Mouse (Mus musculus) layer of hippocampus, adult 18-20 months (tissue): ENCODE results near the gene Cir1. TPM values are rescaled to one million over a fixed set of nuclear protein-coding genes. Genes with fewer than 3 reads are reported as not detected.

Experiments
- DNase-seq, 2 experiments: peaks; one replicate each; pipeline ENCODE4 v3.0.0; 2022; ENCODE audit warnings: low spot score in 2 of 2
- long read RNA-seq: library from polyadenylated mRNA; stranded (forward); transcript quantifications from one replicate; pipeline ENCODE4 v2.0.0, GENCODE M21; 2021
- total RNA-seq, 2 experiments: library from RNA; stranded (reverse); gene quantifications; 2 replicates each; pipeline ENCODE4 v1.2.3; 2021

Cir1 gene
- total RNA-seq: 10 to 100 TPM; 31.0 to 31.4 TPM
- long read RNA-seq, partial matches to known transcripts: 1 of 15 reads
- long read RNA-seq, other reads (novel, unspliced or antisense): 14 of 15 reads

- peak; percentile 91 to 96 for DNase-seq
These were observed at the start of gene Cir1, which contains the start of gene Scrn3 for GRCm38 (mm10) chr2:73312152-73313116. Cir1 (minus strand) TSS chr2:73312701. Scrn3 (plus strand) TSS chr2:73312601.

- no peak for DNase-seq
These were observed 48.0 kb upstream of the Cir1 start for GRCm38 (mm10) chr2:73360536-73360935.

GRCm38 (mm10) chr2:73359941-73360340 lies 47.4 kb upstream of the Cir1 start:
- no peak for DNase-seq

- DNase-seq: no peak
These were observed 44.5 kb upstream of the Cir1 start for GRCm38 (mm10) chr2:73357004-73357403.

GRCm38 (mm10) chr2:73351927-73352374 lies 39.5 kb upstream of the Cir1 start:
- DNase-seq: peak; percentile 64 to 85

GRCm38 (mm10) chr2:73351496-73351895 lies 39.0 kb upstream of the Cir1 start:
- DNase-seq: peak; percentile 29 to 68

GRCm38 (mm10) chr2:73348221-73348620 lies 35.7 kb upstream of the Cir1 start:
- no peak for DNase-seq

- DNase-seq: no peak
These were observed 35.3 kb upstream of the Cir1 start for GRCm38 (mm10) chr2:73347766-73348165.

GRCm38 (mm10) chr2:73347136-73347535 lies 34.6 kb upstream of the Cir1 start:
- no peak for DNase-seq

- peak; percentile 75 to 88 for DNase-seq
These were observed 34.0 kb upstream of the Cir1 start for GRCm38 (mm10) chr2:73346345-73347086.

GRCm38 (mm10) chr2:73345204-73345603 lies 32.7 kb upstream of the Cir1 start:
- peak; percentile 34 to 74 for DNase-seq

- DNase-seq: no peak
These were observed 31.2 kb upstream of the Cir1 start for GRCm38 (mm10) chr2:73343701-73344100.

GRCm38 (mm10) chr2:73338415-73338814 lies 25.9 kb upstream of the Cir1 start:
- no peak for DNase-seq

GRCm38 (mm10) chr2:73335949-73336348 lies 23.4 kb upstream of the Cir1 start:
- DNase-seq: no peak

GRCm38 (mm10) chr2:73325871-73326270 lies 13.4 kb upstream of the Cir1 start:
- DNase-seq: no peak

GRCm38 (mm10) chr2:73322991-73323390 lies 10.5 kb upstream of the Cir1 start:
- DNase-seq: no peak

GRCm38 (mm10) chr2:73319218-73319617 lies 6.7 kb upstream of the Cir1 start:
- no peak for DNase-seq

- DNase-seq: no peak
These were observed 4.9 kb upstream of the Cir1 start for GRCm38 (mm10) chr2:73317426-73317825.

GRCm38 (mm10) chr2:73314311-73314710 lies 1.8 kb upstream of the Cir1 start:
- DNase-seq: no peak

- DNase-seq: peak in 1 of 2 experiments; percentile 43
These were observed 608 bp upstream of the Cir1 start for GRCm38 (mm10) chr2:73313117-73313501.

GRCm38 (mm10) chr2:73306006-73306405 lies 6.5 kb downstream of the Cir1 start:
- no peak for DNase-seq

GRCm38 (mm10) chr2:73304506-73304905 lies 8.0 kb downstream of the Cir1 start:
- no peak for DNase-seq
